Mouse (Mus musculus): ENCODE measurements around the gene Fcho2.

- no peak for TF ChIP-seq CTCF (conservative IDR thresholded peaks at IDR 0.05; ENCODE audit: insufficient read depth, insufficient read length, low read depth, low read length)
- no peak for TF ChIP-seq POLR2A (IDR thresholded peaks at IDR 0.05; ENCODE audit: low read depth, low read length)
Measured at GRCm38 (mm10) chr13:98835740-98836139, 20.5 kb upstream of the Fcho2 start.
